Mouse (Mus musculus): ENCODE results near the gene Il4. TPM values are rescaled to one million over a fixed set of nuclear protein-coding genes. Genes with fewer than 3 reads are reported as not detected.

Il4 gene
- polyA plus RNA-seq, 1 experiment, result not detected

GRCm38 (mm10) chr11:53615575-53615974 lies 2.9 kb downstream of the Il4 start:
- peak overlapping the region; percentile 11; the same call in 1 of the 2 replicates for H3K4me3 ChIP-seq (ENCODE audit: low read depth, low read length)
- no peaks in the 10 kb centered on the region for H3K36me3 ChIP-seq (ENCODE audit: control insufficient read depth, insufficient read depth, low read length)
- no peak overlapping the region for H3K27ac ChIP-seq (ENCODE audit: insufficient read depth, low read depth, low read length)
- no peaks in the 10 kb centered on the region for H3K27me3 ChIP-seq (ENCODE audit: control insufficient read depth, insufficient read depth, low read length)
- no peaks in the 10 kb centered on the region for H3K4me1 ChIP-seq (ENCODE audit: control insufficient read depth, insufficient read depth, insufficient read length, low read length)
- WGBS, result 92% methylated on average over 8 of the region's 8 CpGs
- TF ChIP-seq POLR2A (IDR thresholded peaks at IDR 0.05; ENCODE audit: low read depth, low read length) (no peak), CTCF (IDR thresholded peaks at IDR 0.05; ENCODE audit: extremely low read depth, insufficient read length, insufficient replicate concordance, low read depth, low read length) (no peak)

- no peak overlapping the region for H3K27ac ChIP-seq (ENCODE audit: insufficient read depth, low read depth, low read length)
- TF ChIP-seq CTCF (IDR thresholded peaks at IDR 0.05; ENCODE audit: extremely low read depth, insufficient read length, insufficient replicate concordance, low read depth, low read length) (no peak), POLR2A (IDR thresholded peaks at IDR 0.05; ENCODE audit: low read depth, low read length) (no peak)
- WGBS, result 33% methylated on average over 6 of the region's 6 CpGs
Observed at GRCm38 (mm10) chr11:53615172-53615571, 3.3 kb downstream of the Il4 start.

GRCm38 (mm10) chr11:53609672-53610071 lies 8.8 kb downstream of the Il4 start:
- 61% methylated on average over 3 of the region's 3 CpGs for WGBS
- no peaks in the 10 kb centered on the region for H3K36me3 ChIP-seq (ENCODE audit: control insufficient read depth, insufficient read depth, low read length)
- no peak overlapping the region for H3K27ac ChIP-seq (ENCODE audit: insufficient read depth, low read depth, low read length)
- H3K4me1 ChIP-seq (ENCODE audit: control insufficient read depth, insufficient read depth, insufficient read length, low read length), result no peaks in the 10 kb centered on the region
- no peak overlapping the region for H3K4me3 ChIP-seq (ENCODE audit: low read depth, low read length)
- H3K27me3 ChIP-seq (ENCODE audit: control insufficient read depth, insufficient read depth, low read length), result no peaks in the 10 kb centered on the region
- no peak for TF ChIP-seq POLR2A (IDR thresholded peaks at IDR 0.05; ENCODE audit: low read depth, low read length)
- TF ChIP-seq CTCF (IDR thresholded peaks at IDR 0.05; ENCODE audit: extremely low read depth, insufficient read length, insufficient replicate concordance, low read depth, low read length), result no peak

More at GRCm38 (mm10) chr11:53615172-53615571, 3.3 kb downstream of the Il4 start:
- no peaks in the 10 kb centered on the region for H3K4me1 ChIP-seq (ENCODE audit: control insufficient read depth, insufficient read depth, insufficient read length, low read length)
- no peaks in the 10 kb centered on the region for H3K36me3 ChIP-seq (ENCODE audit: control insufficient read depth, insufficient read depth, low read length)
- H3K4me3 ChIP-seq (ENCODE audit: low read depth, low read length), result no peak overlapping the region
- no peaks in the 10 kb centered on the region for H3K27me3 ChIP-seq (ENCODE audit: control insufficient read depth, insufficient read depth, low read length)

GRCm38 (mm10) chr11:53609231-53609630 lies 9.2 kb downstream of the Il4 start:
- H3K27ac ChIP-seq (ENCODE audit: insufficient read depth, low read depth, low read length), result no peak overlapping the region
- WGBS, result 44% methylated on average over 6 of the region's 6 CpGs
- no peak for TF ChIP-seq CTCF (IDR thresholded peaks at IDR 0.05; ENCODE audit: extremely low read depth, insufficient read length, insufficient replicate concordance, low read depth, low read length)
- TF ChIP-seq POLR2A (IDR thresholded peaks at IDR 0.05; ENCODE audit: low read depth, low read length), result no peak

GRCm38 (mm10) chr11:53605609-53606008 lies 12.9 kb downstream of the Il4 start:
- no peak for TF ChIP-seq CTCF (IDR thresholded peaks at IDR 0.05; ENCODE audit: extremely low read depth, insufficient read length, insufficient replicate concordance, low read depth, low read length)
- TF ChIP-seq POLR2A (IDR thresholded peaks at IDR 0.05; ENCODE audit: low read depth, low read length), result no peak
- 16% methylated on average over 12 of the region's 12 CpGs for WGBS

More at GRCm38 (mm10) chr11:53609231-53609630, 9.2 kb downstream of the Il4 start:
- H3K4me1 ChIP-seq (ENCODE audit: control insufficient read depth, insufficient read depth, insufficient read length, low read length), result no peaks in the 10 kb centered on the region
- no peak overlapping the region for H3K4me3 ChIP-seq (ENCODE audit: low read depth, low read length)
- H3K27me3 ChIP-seq (ENCODE audit: control insufficient read depth, insufficient read depth, low read length), result no peaks in the 10 kb centered on the region
- no peaks in the 10 kb centered on the region for H3K36me3 ChIP-seq (ENCODE audit: control insufficient read depth, insufficient read depth, low read length)

GRCm38 (mm10) chr11:53604983-53605382 lies 13.5 kb downstream of the Il4 start:
- TF ChIP-seq CTCF (IDR thresholded peaks at IDR 0.05; ENCODE audit: extremely low read depth, insufficient read length, insufficient replicate concordance, low read depth, low read length), result no peak
- no peak for TF ChIP-seq POLR2A (IDR thresholded peaks at IDR 0.05; ENCODE audit: low read depth, low read length)
- H3K4me3 ChIP-seq (ENCODE audit: low read depth, low read length), result no peak overlapping the region
- H3K27ac ChIP-seq (ENCODE audit: insufficient read depth, low read depth, low read length), result no peak overlapping the region
- no peaks in the 10 kb centered on the region for H3K36me3 ChIP-seq (ENCODE audit: control insufficient read depth, insufficient read depth, low read length)
- no peaks in the 10 kb centered on the region for H3K4me1 ChIP-seq (ENCODE audit: control insufficient read depth, insufficient read depth, insufficient read length, low read length)
- 95% methylated on average over 3 of the region's 3 CpGs for WGBS
- H3K27me3 ChIP-seq (ENCODE audit: control insufficient read depth, insufficient read depth, low read length), result no peaks in the 10 kb centered on the region

More at GRCm38 (mm10) chr11:53605609-53606008, 12.9 kb downstream of the Il4 start:
- no peaks in the 10 kb centered on the region for H3K27me3 ChIP-seq (ENCODE audit: control insufficient read depth, insufficient read depth, low read length)
- no peak overlapping the region for H3K4me3 ChIP-seq (ENCODE audit: low read depth, low read length)
- H3K36me3 ChIP-seq (ENCODE audit: control insufficient read depth, insufficient read depth, low read length), result no peaks in the 10 kb centered on the region
- H3K27ac ChIP-seq (ENCODE audit: insufficient read depth, low read depth, low read length), result no peak overlapping the region
- H3K4me1 ChIP-seq (ENCODE audit: control insufficient read depth, insufficient read depth, insufficient read length, low read length), result no peaks in the 10 kb centered on the region

- H3K4me1 ChIP-seq (ENCODE audit: control insufficient read depth, insufficient read depth, insufficient read length, low read length), result no peaks in the 10 kb centered on the region
- peaks cover 2% of the 10 kb centered on the region; the same call in 1 of the 2 replicates for H3K36me3 ChIP-seq (ENCODE audit: control insufficient read depth, insufficient read depth, low read length)
- no peaks in the 10 kb centered on the region for H3K27me3 ChIP-seq (ENCODE audit: control insufficient read depth, insufficient read depth, low read length)
- 89% methylated on average over 5 of the region's 5 CpGs for WGBS
- TF ChIP-seq CTCF (IDR thresholded peaks at IDR 0.05; ENCODE audit: extremely low read depth, insufficient read length, insufficient replicate concordance, low read depth, low read length) (no peak), POLR2A (IDR thresholded peaks at IDR 0.05; ENCODE audit: low read depth, low read length) (no peak)
- no peak overlapping the region for H3K27ac ChIP-seq (ENCODE audit: insufficient read depth, low read depth, low read length)
- H3K4me3 ChIP-seq (ENCODE audit: low read depth, low read length), result no peak overlapping the region
Observed at GRCm38 (mm10) chr11:53591116-53591515, 27.4 kb downstream of the Il4 start.

Data from small intestine, adult 2 months (tissue).